In the genomic region with DNA sequence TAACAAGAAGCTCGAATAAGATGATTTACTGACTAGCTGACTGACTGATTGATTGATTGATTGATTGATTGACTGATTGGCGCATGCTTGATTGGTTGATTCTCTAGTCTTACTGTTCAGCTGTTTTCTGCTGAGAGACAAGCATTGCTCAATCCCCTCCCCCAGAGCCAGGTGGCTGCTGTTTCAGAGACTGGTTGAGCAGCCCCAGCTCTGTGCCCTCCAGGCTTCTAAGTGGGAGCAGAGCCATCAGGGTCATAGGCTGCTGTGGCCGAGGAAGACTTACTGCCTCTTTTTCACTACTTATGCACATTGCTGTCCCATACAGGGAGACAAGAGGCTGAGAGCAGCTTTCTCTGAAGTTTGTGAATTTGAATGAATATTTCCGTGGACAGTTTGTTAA, we compare ENCODE assay signal across 8 mouse cellular contexts. TPM values are rescaled to one million over a fixed set of nuclear protein-coding genes. Genes with fewer than 3 reads are reported as not detected.
DNase-seq lines count a peak whose midpoint lies in the region; ATAC-seq and TF ChIP-seq lines count a peak whose summit lies in the region.

No protein-coding gene starts in this region.

- no peak for TF ChIP-seq POLR2A in ES-Bruce4 (IDR thresholded peaks at IDR 0.05; ENCODE audit: insufficient read depth, low read length)

- TF ChIP-seq EP300 in ES-Bruce4 (IDR thresholded peaks at IDR 0.05; ENCODE audit: insufficient read depth, low read depth, low read length): 0 out of 2 replicates have a peak, but pooled peaks have one; percentile 9

- TF ChIP-seq CTCF in ES-Bruce4 (IDR thresholded peaks at IDR 0.05; ENCODE audit: low read depth, low read length): no peak

- H3K4me2 ChIP-seq in embryonic facial prominence, embryonic 13.5 days: peak overlapping the region; percentile 90
- no peak overlapping the region for H3K4me2 ChIP-seq in limb, embryonic 11.5 days (ENCODE audit: low read depth, severe bottlenecking)

- H3K4me1 ChIP-seq in ES-Bruce4 (ENCODE audit: control insufficient read depth, insufficient read depth, low read length): no peaks in the 10 kb centered on the region
- H3K4me1 ChIP-seq in embryonic facial prominence, embryonic 13.5 days: peaks cover 13% of the 10 kb centered on the region
- peaks cover 8% of the 10 kb centered on the region for H3K4me1 ChIP-seq in limb, embryonic 11.5 days (ENCODE audit: control insufficient read depth, insufficient read depth, low read length)

- no peaks in the 10 kb centered on the region; the same call in 1 of the 2 replicates for H3K27me3 ChIP-seq in ES-Bruce4 (ENCODE audit: control insufficient read depth, insufficient read depth, low read length, poor library complexity, severe bottlenecking)
- H3K27me3 ChIP-seq in embryonic facial prominence, embryonic 13.5 days: peaks cover 14% of the 10 kb centered on the region
- peaks cover 9% of the 10 kb centered on the region for H3K27me3 ChIP-seq in limb, embryonic 11.5 days (ENCODE audit: control insufficient read depth, insufficient read depth, low read length)

- WGBS in embryonic facial prominence, embryonic 13.5 days: 23% methylated on average over 4 of the region's 4 CpGs
- WGBS in limb, embryonic 11.5 days: 43% methylated on average over 4 of the region's 4 CpGs

- H3K4me3 ChIP-seq in ES-Bruce4 (ENCODE audit: low read depth, low read length): no peak overlapping the region
- peak overlapping the region; percentile 55 for H3K4me3 ChIP-seq in embryonic facial prominence, embryonic 13.5 days
- H3K4me3 ChIP-seq in limb, embryonic 11.5 days (ENCODE audit: low read depth, low read length): no peak overlapping the region

- ATAC-seq in embryonic facial prominence, embryonic 13.5 days (ENCODE audit: insufficient number of reproducible peaks, insufficient read depth, low FRiP score, low TSS enrichment, low read depth): no peak
- ATAC-seq in limb, embryonic 11.5 days (ENCODE audit: insufficient number of reproducible peaks, low FRiP score, low TSS enrichment, low read depth): no peak
- no peak for ATAC-seq in activated CD4-positive, CD25-positive, alpha-beta regulatory T cell, adult 4 months

- H3K36me3 ChIP-seq in ES-Bruce4 (ENCODE audit: control insufficient read depth, insufficient read depth, low read length, poor library complexity, severe bottlenecking): no peaks in the 10 kb centered on the region
- no peaks in the 10 kb centered on the region for H3K36me3 ChIP-seq in embryonic facial prominence, embryonic 13.5 days
- H3K36me3 ChIP-seq in limb, embryonic 11.5 days (ENCODE audit: control insufficient read depth, insufficient read depth, low read length): no peaks in the 10 kb centered on the region

- H3K9ac ChIP-seq in ES-Bruce4 (ENCODE audit: low read depth, poor library complexity, severe bottlenecking): no peak overlapping the region
- H3K9ac ChIP-seq in embryonic facial prominence, embryonic 13.5 days: no peak overlapping the region
- no peak overlapping the region for H3K9ac ChIP-seq in limb, embryonic 11.5 days (ENCODE audit: low read length)

- no peak overlapping the region for H3K27ac ChIP-seq in ES-Bruce4 (ENCODE audit: insufficient read depth, low read length)
- no peak overlapping the region for H3K27ac ChIP-seq in embryonic facial prominence, embryonic 13.5 days
- H3K27ac ChIP-seq in limb, embryonic 11.5 days (replicated peaks; ENCODE audit: low read depth, low read length): no peak overlapping the region

- H3K9me3 ChIP-seq in ES-Bruce4 (replicated peaks; ENCODE audit: control insufficient read depth, insufficient read depth, low read length, poor library complexity, severe bottlenecking): no peaks in the 10 kb centered on the region
- H3K9me3 ChIP-seq in embryonic facial prominence, embryonic 13.5 days: 0 out of 2 replicates have a peak, but pooled peaks cover 2% of the 10 kb centered on the region
- no peaks in the 10 kb centered on the region for H3K9me3 ChIP-seq in limb, embryonic 11.5 days (ENCODE audit: control insufficient read depth, low read length)

- DNase-seq in heart, adult 11 months: peak; percentile 79
- DNase-seq in heart, adult 9 months (ENCODE audit: low spot score in 2 of 2): no peak
- DNase-seq in limb, embryonic 11.5 days (ENCODE audit: low spot score): peak; percentile 55
- DNase-seq in cerebellum, postnatal 4 days (ENCODE audit: low spot score in 2 of 2): no peak
- no peak for DNase-seq in cerebellum, adult 9-10 months

RNA-seq across cellular contexts. Expression of a gene that starts 2.1 kb away (rescaled TPM):
- 9.8 and 11.3 TPM in 2 replicates for polyA plus RNA-seq in ES-Bruce4 (2011; ENCODE audit: insufficient read depth, insufficient read length, low read depth, missing spikeins)
- 18.9 and 19.1 TPM in 2 replicates for polyA plus RNA-seq in embryonic facial prominence, embryonic 13.5 days (2015; fragmentation: Nextera tagmentation; extraction: Ambion mirVana)
- 8.1 and 8.7 TPM in 2 replicates for polyA plus RNA-seq in limb, embryonic 11.5 days (2014; fragmentation: Nextera tagmentation; extraction: Ambion mirVana)
- polyA plus RNA-seq in activated CD4-positive, CD25-positive, alpha-beta regulatory T cell, adult 4 months (2017; shearing (Covaris generic)): not detected

Comparison
In these comparisons a context has a peak if more than half of its experiments do, and no peak if none do; other contexts are left out.
1. DNase-seq: peak in heart, adult 11 months (single experiment) and limb, embryonic 11.5 days (single experiment); none in heart, adult 9 months (0 of 2), cerebellum, postnatal 4 days (0 of 2) and cerebellum, adult 9-10 months (single experiment).